Mouse (Mus musculus) lung, postnatal 0 days (tissue): ENCODE data around the gene Gal3st3. TPM values are rescaled to one million over a fixed set of nuclear protein-coding genes. Genes with fewer than 3 reads are reported as not detected.

Experiments
- ATAC-seq: fragments of 200-750 bp; cut with Nextera tagmentation; 2 replicates; pipeline ENCODE4 v1.8.0; 2017; ENCODE audit warnings: moderate library complexity
- DNase-seq: peaks from one replicate; pipeline ENCODE4 v3.0.0-alpha.2; 2016; ENCODE audit warnings: low spot score
- H3K27ac ChIP-seq: fragments of 300-500 bp; sonication (generic); 2 replicates; pipeline ENCODE4 v1.5.1; 2014; ENCODE audit warnings: antibody characterized with exemption, mild to moderate bottlenecking, low read length, mixed read lengths
- H3K27me3 ChIP-seq: fragments of 300-500 bp; sonication (generic); replicated peaks from 2 replicates; pipeline ENCODE4 v1.6.1; 2014; ENCODE audit warnings: low read length, mixed read lengths; ENCODE audit not compliant: insufficient read depth
- H3K36me3 ChIP-seq: fragments of 300-500 bp; sonication (generic); 2 replicates; pipeline ENCODE4 v1.6.1; 2014; ENCODE audit warnings: low read length, mixed read lengths; ENCODE audit not compliant: insufficient read depth
- H3K4me1 ChIP-seq: fragments of 300-500 bp; sonication (generic); 2 replicates; pipeline ENCODE4 v1.6.1; 2014; ENCODE audit warnings: antibody characterized with exemption, low read depth, low read length, mixed read lengths; ENCODE audit not compliant: insufficient read depth
- H3K4me2 ChIP-seq: fragments of 300-500 bp; sonication (generic); replicated peaks from 2 replicates; pipeline ENCODE4 v1.6.1; 2014; ENCODE audit warnings: low read depth, mild to moderate bottlenecking, low read length, moderate library complexity, mixed read lengths
- H3K4me3 ChIP-seq: fragments of 300-500 bp; sonication (generic); 2 replicates; pipeline ENCODE4 v1.5.1; 2014; ENCODE audit warnings: low read depth, low read length
- H3K9ac ChIP-seq: fragments of 300-500 bp; sonication (generic); replicated peaks from 2 replicates; pipeline ENCODE4 v1.6.1; 2014; ENCODE audit warnings: low read depth, mild to moderate bottlenecking
- H3K9me3 ChIP-seq: fragments of 300-500 bp; sonication (generic); 2 replicates; pipeline ENCODE4 v1.6.1; 2016; ENCODE audit warnings: low read length, mixed read lengths
- CTCF ChIP-seq: IDR thresholded peaks from 2 replicates; pipeline ENCODE4 v1.5.1; 2016; ENCODE audit warnings: antibody characterized with exemption, mild to moderate bottlenecking
- EP300 ChIP-seq: IDR thresholded peaks from 2 replicates; pipeline ENCODE4 v1.6.1; 2016; ENCODE audit warnings: antibody characterized with exemption, mild to moderate bottlenecking, control low read depth
- WGBS: fragments of 180-500 bp; shearing (Covaris S2); extraction: QIAGEN DNeasy Blood & Tissue Kit; methylation state at CpG from one replicate; pipeline ENCODE4 v1.1.7; 2014; 5-methylcytosine and 5-hydroxymethylcytosine counted together
- polyA plus RNA-seq: library from polyadenylated mRNA; unstranded; fragments of >200 nt; fragmentation: Nextera tagmentation; extraction: Ambion mirVana; gene quantifications from 2 replicates; pipeline ENCODE4 v1.2.1, GENCODE M21; 2015

Gal3st3 gene
- polyA plus RNA-seq, 1 experiment from 2014 or later: 0.55 TPM

GRCm38 (mm10) chr19:5271430-5271829 is 26.7 kb upstream of the Gal3st3 start:
- 43% methylated on average over 1 of the region's 1 CpGs for WGBS
- Histone ChIP-seq H3K4me3 (no peak overlapping the region), H3K9ac (no peak overlapping the region)

DNA sequence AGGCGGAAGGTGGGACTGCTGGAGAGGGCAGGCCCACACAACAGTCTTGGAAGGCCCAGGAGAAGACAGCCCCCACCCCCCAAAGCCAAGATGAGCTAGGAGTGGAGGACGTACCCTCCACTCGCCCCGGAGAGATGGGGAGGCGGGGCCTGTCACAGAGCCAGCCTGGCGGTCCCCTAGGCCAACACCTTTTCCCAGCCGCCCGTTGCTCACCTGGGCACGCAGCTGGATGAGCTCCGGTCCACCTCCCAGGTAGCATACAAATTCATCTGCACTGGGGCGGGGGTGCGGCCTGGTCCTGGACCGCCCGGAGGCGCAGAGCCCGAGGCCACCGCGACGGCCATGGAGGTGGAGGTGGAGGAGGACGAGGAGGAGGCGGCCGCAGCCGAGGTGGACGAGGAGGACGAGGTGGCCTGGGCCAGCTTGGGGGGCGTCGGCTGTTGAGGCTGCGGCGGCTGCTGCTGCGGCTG is 25.8 kb upstream of the Gal3st3 start:
- Histone ChIP-seq H3K27me3 (no peaks in the 10 kb centered on the region), H3K4me2 (peak overlapping the region; percentile 97), H3K36me3 (peaks cover 8% of the 10 kb centered on the region; the same call in 1 of the 2 replicates), H3K9me3 (no peaks in the 10 kb centered on the region), H3K4me3 (peak overlapping the region; percentile 86), H3K27ac (peak overlapping the region; percentile 90), H3K9ac (peak overlapping the region; percentile 83), H3K4me1 (peaks cover 10% of the 10 kb centered on the region; the same call in 1 of the 2 replicates)
- TF ChIP-seq CTCF (0 out of 2 replicates have a peak, but pooled peaks have one; percentile 3), EP300 (no peak)
- peak; percentile 36 for DNase-seq
- peak; percentile 27 for ATAC-seq
- WGBS: under 1% methylated on average over 11 of the region's 30 CpGs

More at GRCm38 (mm10) chr19:5271430-5271829, 26.7 kb upstream of the Gal3st3 start:
- H3K27me3 ChIP-seq: no peaks in the 10 kb centered on the region
- H3K9me3 ChIP-seq: no peaks in the 10 kb centered on the region
- peaks cover 8% of the 10 kb centered on the region; the same call in 1 of the 2 replicates for H3K36me3 ChIP-seq
- H3K27ac ChIP-seq: no peak overlapping the region
- peaks cover 10% of the 10 kb centered on the region; the same call in 1 of the 2 replicates for H3K4me1 ChIP-seq
- TF ChIP-seq EP300 (no peak), CTCF (no peak)
- peak overlapping the region; percentile 97 for H3K4me2 ChIP-seq
- no peak for DNase-seq
- ATAC-seq: no peak

DNA sequence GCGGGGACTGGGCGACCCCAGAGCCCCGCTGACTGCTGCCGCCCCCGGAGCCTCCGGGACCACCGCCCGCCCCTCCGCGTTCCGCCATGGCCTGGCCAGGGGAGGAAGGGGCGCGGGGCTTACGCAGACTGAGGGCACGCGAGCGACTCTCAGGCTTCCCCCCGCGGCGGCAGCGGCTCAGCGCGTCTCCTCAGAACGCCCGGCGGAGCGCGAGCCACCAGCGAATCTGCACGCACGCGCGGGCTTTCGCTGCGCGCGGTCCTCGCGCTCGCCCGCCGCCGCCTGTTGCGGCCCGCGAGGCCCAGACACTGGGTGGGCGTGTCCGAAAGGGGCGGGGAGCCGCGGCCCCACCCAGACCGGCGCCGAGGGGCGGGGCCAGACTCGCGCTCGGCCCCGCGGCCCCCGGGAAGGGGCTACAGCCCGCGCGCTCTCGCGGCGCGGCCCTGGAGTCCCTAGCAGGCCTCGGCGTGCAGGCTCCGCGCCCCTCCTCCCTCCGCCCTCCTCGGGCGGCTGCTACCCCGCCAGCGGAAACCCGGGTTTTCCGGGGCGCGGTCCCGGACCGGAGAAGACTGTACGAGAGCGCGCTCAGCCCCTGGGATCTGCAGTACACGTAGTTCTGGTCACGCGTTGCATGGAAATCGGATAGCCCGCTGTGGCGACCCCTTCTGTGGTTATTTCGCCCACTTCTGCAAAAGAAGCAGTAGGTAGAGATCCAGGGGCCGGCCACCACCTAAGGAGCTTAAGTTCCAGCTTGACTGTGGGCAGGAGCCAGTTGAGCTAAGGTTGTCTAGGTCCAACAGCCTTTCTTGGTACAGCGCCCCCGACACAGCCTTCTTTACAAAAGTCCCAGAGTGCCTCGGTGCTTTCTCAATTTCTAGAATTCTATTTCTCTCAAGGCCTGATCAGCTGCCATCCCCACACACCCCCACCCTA is 25.1 kb upstream of the Gal3st3 start, which contains the start of gene Pacs1:
TSS of gene Pacs1 (minus strand) at position 319 of the 933 bp plus-strand sequence.
- Histone ChIP-seq H3K9ac (peak within 1 kb of the TSS; percentile 83), H3K27ac (peak within 1 kb of the TSS; percentile 90), H3K4me1 (peaks cover 10% of the 10 kb centered on the region; the same call in 1 of the 2 replicates), H3K4me3 (peak within 1 kb of the TSS; percentile 86), H3K36me3 (peaks cover 8% of the 10 kb centered on the region; the same call in 1 of the 2 replicates), H3K27me3 (no peaks in the 10 kb centered on the region), H3K9me3 (no peaks in the 10 kb centered on the region), H3K4me2 (peak within 1 kb of the TSS; percentile 97)
- TF ChIP-seq CTCF (no peak), EP300 (peak; percentile 52)
- DNase-seq (peak; percentile 93), ATAC-seq (peak; percentile 93)
- WGBS: 2% methylated on average over 47 of the region's 97 CpGs

DNA sequence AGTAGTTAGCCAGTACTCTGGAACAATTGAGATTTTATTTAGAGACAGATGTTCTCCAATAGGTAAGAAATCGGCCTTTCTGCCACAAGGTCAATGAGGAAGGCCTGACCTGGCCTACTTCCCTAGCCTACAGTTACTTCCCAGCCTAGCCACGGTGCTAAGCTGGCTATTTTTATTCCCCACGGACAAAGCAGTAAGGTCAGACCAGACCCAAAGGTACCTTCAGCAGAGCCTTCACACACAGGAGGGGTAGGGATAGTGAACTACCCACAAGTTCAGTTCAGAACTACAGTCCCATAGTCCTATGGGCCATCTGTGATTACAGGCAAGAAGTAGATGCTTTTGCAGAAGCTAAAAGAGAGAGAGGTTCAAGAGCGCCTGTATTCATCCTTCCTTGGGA is 24.2 kb upstream of the Gal3st3 start:
- no peak overlapping the region for H3K4me3 ChIP-seq

DNA sequence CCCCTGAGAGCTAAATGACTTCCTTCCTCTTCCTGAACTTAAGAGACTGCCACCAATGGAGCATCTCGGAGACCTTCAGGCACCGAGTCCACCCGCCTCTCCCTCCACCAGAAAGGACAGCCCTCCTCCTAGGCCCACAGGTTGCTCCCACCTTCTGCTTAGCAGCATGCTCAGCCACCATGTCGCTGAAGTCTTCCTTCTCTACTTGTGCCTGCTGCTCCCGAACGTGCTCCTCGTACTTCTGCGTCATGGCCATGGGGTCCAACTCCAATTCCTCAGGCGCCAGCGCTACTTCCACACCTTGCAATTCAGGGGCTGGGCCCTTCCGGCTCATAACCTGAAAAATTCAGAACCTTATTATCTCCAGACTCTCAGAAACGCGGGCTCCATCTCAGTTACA is 23.5 kb upstream of the Gal3st3 start:
- ATAC-seq: no peak
- no peak for TF ChIP-seq EP300
- TF ChIP-seq CTCF: no peak
- 85% methylated on average over 13 of the region's 13 CpGs for WGBS
- Histone ChIP-seq H3K36me3 (peaks cover 20% of the 10 kb centered on the region), H3K9me3 (no peaks in the 10 kb centered on the region), H3K27me3 (no peaks in the 10 kb centered on the region), H3K4me1 (peaks cover 10% of the 10 kb centered on the region; the same call in 1 of the 2 replicates), H3K4me2 (no peak overlapping the region), H3K4me3 (no peak overlapping the region), H3K27ac (peak overlapping the region; percentile 90), H3K9ac (no peak overlapping the region)
- no peak for DNase-seq

More for the DNA sequence above, 24.2 kb upstream of the Gal3st3 start:
- peaks cover 10% of the 10 kb centered on the region; the same call in 1 of the 2 replicates for H3K4me1 ChIP-seq
- TF ChIP-seq EP300: no peak
- no peak for TF ChIP-seq CTCF
- DNase-seq: no peak
- H3K27me3 ChIP-seq: no peaks in the 10 kb centered on the region
- H3K9ac ChIP-seq: 0 out of 2 replicates have a peak overlapping the region, but pooled peaks have one; percentile 36
- H3K4me2 ChIP-seq: 0 out of 2 replicates have a peak overlapping the region, but pooled peaks have one; percentile 97
- no peaks in the 10 kb centered on the region for H3K9me3 ChIP-seq
- H3K27ac ChIP-seq: peak overlapping the region; percentile 90
- 48% methylated on average over 4 of the region's 4 CpGs for WGBS
- peaks cover 13% of the 10 kb centered on the region for H3K36me3 ChIP-seq
- ATAC-seq: no peak

- Histone ChIP-seq H3K27ac (no peak overlapping the region), H3K27me3 (no peaks in the 10 kb centered on the region), H3K9ac (no peak overlapping the region), H3K36me3 (peaks cover 24% of the 10 kb centered on the region), H3K4me3 (no peak overlapping the region), H3K4me1 (peaks cover 10% of the 10 kb centered on the region; the same call in 1 of the 2 replicates), H3K4me2 (no peak overlapping the region), H3K9me3 (no peaks in the 10 kb centered on the region)
- no peak for DNase-seq
- TF ChIP-seq EP300 (no peak), CTCF (no peak)
- 85% methylated on average over 5 of the region's 5 CpGs for WGBS
- ATAC-seq: no peak
These were observed 22.4 kb upstream of the Gal3st3 start for GRCm38 (mm10) chr19:5275736-5276135.
